Mouse (Mus musculus) E14TG2a.4 (cell line): ENCODE results near the gene Pfdn5.

Source experiments
- H3K27me3 ChIP-seq: 2 replicates; pipeline ENCODE4 v1.6.1; 2014; ENCODE audit warnings: low read length, control low read depth; ENCODE audit not compliant: insufficient read depth
- H3K36me3 ChIP-seq: 2 replicates; pipeline ENCODE4 v1.6.1; 2014; ENCODE audit warnings: low read length, control low read depth; ENCODE audit not compliant: insufficient read depth
- H3K4me1 ChIP-seq: replicated peaks from 2 replicates; pipeline ENCODE4 v1.6.1; 2014; ENCODE audit warnings: low read depth, low read length, control low read depth
- H3K4me3 ChIP-seq: replicated peaks from 2 replicates; pipeline ENCODE4 v1.5.1; 2014; ENCODE audit warnings: mild to moderate bottlenecking, low read length
- H3K9me3 ChIP-seq: 2 replicates; pipeline ENCODE4 v1.6.1; 2014; ENCODE audit warnings: low read length, control low read depth
- CTCF ChIP-seq: conservative IDR thresholded peaks from 2 replicates; pipeline ENCODE4 v1.5.1; 2014; ENCODE audit warnings: low read length
- NANOG ChIP-seq: IDR thresholded peaks from 2 replicates; pipeline ENCODE4 v1.6.1; 2014; ENCODE audit warnings: borderline replicate concordance, low read length, mixed read lengths
- POU5F1 ChIP-seq: IDR thresholded peaks from 2 replicates; pipeline ENCODE4 v1.6.1; 2014; ENCODE audit warnings: low read length, borderline replicate concordance

Pfdn5 gene

GRCm38 (mm10) chr15:102376453-102377162 is 50.7 kb downstream of the Pfdn5 start:
- Histone ChIP-seq H3K4me1 (peaks cover 34% of the 10 kb centered on the region), H3K27me3 (peaks cover 56% of the 10 kb centered on the region), H3K36me3 (no peaks in the 10 kb centered on the region), H3K4me3 (peak overlapping the region; percentile 87), H3K9me3 (no peaks in the 10 kb centered on the region)
- no peak for TF ChIP-seq POU5F1
- TF ChIP-seq NANOG, result no peak
- no peak for TF ChIP-seq CTCF

- Histone ChIP-seq H3K36me3 (no peaks in the 10 kb centered on the region), H3K9me3 (no peaks in the 10 kb centered on the region), H3K4me3 (peak overlapping the region; percentile 87), H3K27me3 (peaks cover 51% of the 10 kb centered on the region), H3K4me1 (peaks cover 34% of the 10 kb centered on the region)
- TF ChIP-seq CTCF (peak; percentile 35), POU5F1 (no peak)
These were observed 51.2 kb downstream of the Pfdn5 start for GRCm38 (mm10) chr15:102377163-102377543.

- no peaks in the 10 kb centered on the region for H3K36me3 ChIP-seq
- H3K4me3 ChIP-seq, result peak overlapping the region; percentile 87
- H3K9me3 ChIP-seq, result no peaks in the 10 kb centered on the region
- no peak for TF ChIP-seq POU5F1
- no peak for TF ChIP-seq NANOG
- no peak for TF ChIP-seq CTCF
- peaks cover 39% of the 10 kb centered on the region for H3K4me1 ChIP-seq
- H3K27me3 ChIP-seq, result peaks cover 47% of the 10 kb centered on the region
These were observed 51.9 kb downstream of the Pfdn5 start for GRCm38 (mm10) chr15:102377810-102378262.
